Mouse (Mus musculus) forebrain, embryonic 14.5 days (tissue): ENCODE measurements around the gene Bcr. TPM values are rescaled to one million over a fixed set of nuclear protein-coding genes. Genes with fewer than 3 reads are reported as not detected.

Source experiments
- ATAC-seq: fragments of 200-750 bp; cut with Nextera tagmentation; 2 replicates; pipeline ENCODE4 v1.8.0; 2017; ENCODE audit warnings: mild to moderate bottlenecking, moderate library complexity
- DNase-seq: peaks from one replicate; pipeline ENCODE4 v3.0.0-alpha.2; 2015; ENCODE audit warnings: low spot score
- H3K27ac ChIP-seq: fragments of 300-500 bp; sonication (generic); 2 replicates; pipeline ENCODE4 v1.5.1; 2014; ENCODE audit warnings: low read depth, mild to moderate bottlenecking, control low read depth, low read length, moderate library complexity
- H3K27me3 ChIP-seq: fragments of 300-500 bp; sonication (generic); replicated peaks from 2 replicates; pipeline ENCODE4 v1.6.1; 2014; ENCODE audit warnings: low read length, control low read depth, mixed read lengths; ENCODE audit not compliant: control insufficient read depth, insufficient read depth
- H3K36me3 ChIP-seq: fragments of 300-500 bp; sonication (generic); 2 replicates; pipeline ENCODE4 v1.6.1; 2014; ENCODE audit warnings: low read length, control low read depth; ENCODE audit not compliant: control insufficient read depth, insufficient read depth
- H3K4me1 ChIP-seq: fragments of 300-500 bp; sonication (generic); 2 replicates; pipeline ENCODE4 v1.6.1; 2014; ENCODE audit warnings: antibody characterized with exemption, low read length, control low read depth; ENCODE audit not compliant: control insufficient read depth, insufficient read depth
- H3K4me2 ChIP-seq: fragments of 300-500 bp; sonication (generic); 2 replicates; pipeline ENCODE4 v1.6.1; 2014; ENCODE audit warnings: mild to moderate bottlenecking, control low read depth, low read length
- H3K4me3 ChIP-seq: fragments of 300-500 bp; sonication (generic); 2 replicates; pipeline ENCODE4 v1.5.1; 2014; ENCODE audit warnings: low read depth, low read length, control low read depth
- H3K9ac ChIP-seq: fragments of 300-500 bp; sonication (generic); 2 replicates; pipeline ENCODE4 v1.6.1; 2014; ENCODE audit warnings: mild to moderate bottlenecking, low read length, control low read depth, moderate library complexity
- H3K9me3 ChIP-seq: fragments of 300-500 bp; sonication (generic); replicated peaks from 2 replicates; pipeline ENCODE4 v1.6.1; 2016; ENCODE audit warnings: low read length, control low read depth, mixed read lengths; ENCODE audit not compliant: control insufficient read depth
- WGBS: fragments of 180-500 bp; shearing (Covaris S2); extraction: QIAGEN DNeasy Blood & Tissue Kit; methylation state at CpG from one replicate; pipeline ENCODE4 v1.1.7; 2014; 5-methylcytosine and 5-hydroxymethylcytosine counted together
- polyA plus RNA-seq: library from polyadenylated mRNA; unstranded; fragments of >200 nt; fragmentation: Nextera tagmentation; extraction: Ambion mirVana; gene quantifications from 2 replicates; pipeline ENCODE4 v1.2.1, GENCODE M21; 2014

The Bcr gene
- polyA plus RNA-seq, 1 experiment from 2014 or later: 12.6 TPM

DNA sequence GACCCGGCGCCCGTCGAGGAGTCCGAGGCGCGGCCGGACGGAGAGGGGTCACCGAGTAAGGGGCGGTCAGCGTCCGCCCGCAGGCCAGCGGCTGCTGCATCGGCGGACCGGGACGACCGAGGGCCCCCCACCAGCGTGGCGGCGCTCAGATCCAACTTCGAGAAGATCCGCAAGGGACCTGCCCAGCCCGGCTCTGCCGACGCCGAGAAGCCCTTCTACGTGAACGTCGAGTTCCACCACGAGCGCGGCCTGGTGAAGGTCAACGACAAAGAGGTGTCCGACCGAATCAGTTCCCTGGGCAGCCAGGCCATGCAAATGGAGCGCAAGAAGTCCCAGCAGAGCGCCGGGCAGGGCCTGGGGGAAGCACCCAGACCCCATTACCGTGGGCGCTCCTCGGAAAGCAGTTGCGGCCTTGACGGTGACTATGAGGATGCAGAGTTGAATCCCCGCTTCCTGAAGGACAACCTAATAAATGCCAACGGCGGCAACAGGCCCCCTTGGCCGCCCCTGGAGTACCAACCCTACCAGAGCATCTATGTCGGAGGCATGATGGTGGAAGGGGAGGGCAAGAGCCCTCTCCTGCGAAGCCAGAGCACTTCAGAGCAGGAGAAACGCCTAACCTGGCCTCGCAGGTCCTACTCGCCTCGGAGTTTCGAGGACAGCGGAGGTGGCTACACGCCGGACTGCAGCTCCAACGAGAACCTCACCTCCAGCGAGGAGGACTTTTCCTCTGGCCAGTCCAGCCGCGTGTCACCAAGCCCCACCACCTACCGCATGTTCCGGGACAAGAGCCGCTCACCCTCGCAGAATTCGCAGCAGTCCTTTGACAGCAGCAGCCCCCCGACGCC, 1.2 kb downstream of the Bcr start:
- no peaks in the 10 kb centered on the region for H3K27me3 ChIP-seq
- peak overlapping the region; percentile 87; the same call in 1 of the 2 replicates for H3K27ac ChIP-seq
- H3K4me3 ChIP-seq: peak overlapping the region; percentile 92
- H3K4me1 ChIP-seq: peaks cover 44% of the 10 kb centered on the region
- ATAC-seq (no peak), DNase-seq (peak; percentile 22)
- H3K9ac ChIP-seq: peak overlapping the region; percentile 86
- no peaks in the 10 kb centered on the region for H3K36me3 ChIP-seq
- no peaks in the 10 kb centered on the region for H3K9me3 ChIP-seq
- H3K4me2 ChIP-seq: peak overlapping the region; percentile 93
- WGBS: 1% methylated on average over 71 of the region's 71 CpGs

DNA sequence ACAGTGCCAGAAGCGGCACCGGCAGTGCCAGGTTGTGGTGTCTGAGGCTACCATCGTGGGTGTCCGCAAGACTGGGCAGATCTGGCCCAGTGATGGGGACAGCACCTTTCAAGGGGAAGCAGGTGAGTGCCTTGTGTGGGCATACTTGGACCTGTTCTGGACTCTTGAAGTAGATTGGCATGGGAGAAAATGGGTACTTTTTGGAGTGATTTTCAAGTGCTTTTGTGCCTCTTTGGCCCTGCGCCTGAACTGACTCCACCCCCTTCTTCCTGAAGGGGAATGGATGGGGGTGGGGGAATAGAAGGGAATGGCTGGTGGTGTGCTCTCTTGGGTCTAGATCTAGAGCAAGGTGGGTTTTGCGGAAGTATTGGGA, 1.8 kb downstream of the Bcr start:
- Histone ChIP-seq H3K27ac (no peak overlapping the region), H3K36me3 (no peaks in the 10 kb centered on the region), H3K4me2 (peak overlapping the region; percentile 93), H3K4me3 (peak overlapping the region; percentile 92), H3K4me1 (peaks cover 44% of the 10 kb centered on the region), H3K9me3 (no peaks in the 10 kb centered on the region), H3K9ac (peak overlapping the region; percentile 86), H3K27me3 (no peaks in the 10 kb centered on the region)
- DNase-seq (peak; percentile 59), ATAC-seq (no peak)
- 5% methylated on average over 6 of the region's 6 CpGs for WGBS

DNA sequence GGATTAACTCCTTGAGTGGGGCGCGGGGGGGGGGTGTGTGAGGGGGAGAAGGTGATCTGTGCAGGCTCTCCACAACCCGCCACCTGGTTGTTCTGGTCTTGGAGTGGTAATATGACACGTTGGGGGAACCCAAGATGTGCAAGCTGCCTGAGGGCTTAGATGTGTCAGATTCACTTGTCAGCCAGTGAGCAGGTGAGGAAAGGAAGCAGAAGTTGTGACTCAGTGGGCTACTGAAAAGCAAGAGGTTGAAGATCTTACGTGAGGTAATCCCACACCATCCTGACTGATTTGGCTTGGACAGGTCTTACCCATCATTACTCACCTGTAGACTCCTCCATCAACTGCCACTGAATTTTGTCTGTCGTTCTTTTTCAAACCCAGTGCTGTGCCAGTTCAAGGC, 2.2 kb downstream of the Bcr start:
- DNase-seq (no peak), ATAC-seq (no peak)
- peak overlapping the region; percentile 93 for H3K4me2 ChIP-seq
- H3K4me1 ChIP-seq: peaks cover 44% of the 10 kb centered on the region
- no peaks in the 10 kb centered on the region for H3K9me3 ChIP-seq
- no peaks in the 10 kb centered on the region for H3K36me3 ChIP-seq
- peak overlapping the region; percentile 92 for H3K4me3 ChIP-seq
- no peaks in the 10 kb centered on the region for H3K27me3 ChIP-seq
- H3K9ac ChIP-seq: peak overlapping the region; percentile 86
- H3K27ac ChIP-seq: no peak overlapping the region
- 56% methylated on average over 6 of the region's 6 CpGs for whole genome bisulfite sequencing

DNA sequence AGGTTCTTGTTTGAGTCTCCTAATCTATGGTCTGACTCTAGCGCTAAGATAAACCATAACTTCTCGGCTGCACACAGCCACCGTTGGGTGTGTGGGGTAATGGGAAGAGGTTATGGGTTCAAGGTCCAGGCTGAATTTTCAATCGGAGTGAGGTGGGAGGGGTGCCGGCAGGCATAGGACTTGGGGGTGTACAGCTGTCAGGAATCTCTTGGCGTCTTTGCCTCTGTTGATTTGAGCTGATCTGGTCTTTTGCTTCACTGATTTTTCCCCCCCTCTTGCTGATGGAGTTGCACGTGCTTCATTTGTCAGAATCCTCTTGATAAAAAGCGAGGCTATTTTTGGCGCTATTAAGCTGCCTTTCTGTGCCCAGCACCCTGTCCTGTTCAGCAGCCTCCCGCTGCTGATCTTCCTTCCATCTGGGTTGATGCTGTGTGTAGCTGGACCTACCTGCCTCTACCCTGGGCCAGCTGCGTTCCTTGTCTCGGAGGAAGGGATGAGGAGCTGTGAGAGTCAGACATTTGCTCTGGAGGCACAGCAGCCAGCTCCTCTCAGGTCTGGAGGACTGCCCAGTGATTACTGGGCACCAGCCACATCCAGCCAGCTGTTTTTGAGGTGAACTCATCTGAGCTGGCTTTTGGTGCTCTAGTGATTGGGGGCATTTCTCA, 3.0 kb downstream of the Bcr start:
- 50% methylated on average over 12 of the region's 12 CpGs for WGBS
- DNase-seq (peak; percentile 24), ATAC-seq (no peak)
- no peaks in the 10 kb centered on the region for H3K36me3 ChIP-seq
- peak overlapping the region; percentile 93 for H3K4me2 ChIP-seq
- H3K9ac ChIP-seq: peak overlapping the region; percentile 55
- peak overlapping the region; percentile 92 for H3K4me3 ChIP-seq
- H3K27me3 ChIP-seq: no peaks in the 10 kb centered on the region
- H3K9me3 ChIP-seq: no peaks in the 10 kb centered on the region
- peak overlapping the region; percentile 36; the same call in 1 of the 2 replicates for H3K27ac ChIP-seq
- peaks cover 44% of the 10 kb centered on the region for H3K4me1 ChIP-seq

DNA sequence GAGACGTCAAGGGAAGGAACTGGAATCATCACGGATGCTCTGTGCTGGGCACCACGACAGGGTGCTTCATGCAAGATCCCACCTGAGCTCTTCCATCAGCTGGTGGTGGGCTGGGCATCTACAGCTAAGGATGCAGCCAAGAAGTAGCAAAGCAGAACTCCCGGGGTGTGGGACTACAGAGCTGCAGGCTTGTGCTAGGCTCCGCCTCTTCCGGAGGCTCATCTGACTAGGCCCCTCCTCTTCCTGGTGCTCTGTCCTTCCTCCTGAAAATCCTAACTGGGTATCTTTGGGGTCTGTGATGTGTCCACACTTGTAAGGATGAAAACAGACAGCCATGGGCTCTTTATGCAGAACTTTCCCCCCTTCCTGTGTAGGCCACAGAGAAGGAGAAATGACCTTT, 5.3 kb downstream of the Bcr start:
- Histone ChIP-seq H3K9me3 (no peaks in the 10 kb centered on the region), H3K4me2 (no peak overlapping the region), H3K4me1 (peaks cover 39% of the 10 kb centered on the region), H3K36me3 (no peaks in the 10 kb centered on the region), H3K9ac (no peak overlapping the region), H3K27me3 (no peaks in the 10 kb centered on the region), H3K4me3 (no peak overlapping the region), H3K27ac (no peak overlapping the region)
- no peak for ATAC-seq
- DNase-seq: no peak
- 75% methylated on average over 6 of the region's 6 CpGs for WGBS

DNA sequence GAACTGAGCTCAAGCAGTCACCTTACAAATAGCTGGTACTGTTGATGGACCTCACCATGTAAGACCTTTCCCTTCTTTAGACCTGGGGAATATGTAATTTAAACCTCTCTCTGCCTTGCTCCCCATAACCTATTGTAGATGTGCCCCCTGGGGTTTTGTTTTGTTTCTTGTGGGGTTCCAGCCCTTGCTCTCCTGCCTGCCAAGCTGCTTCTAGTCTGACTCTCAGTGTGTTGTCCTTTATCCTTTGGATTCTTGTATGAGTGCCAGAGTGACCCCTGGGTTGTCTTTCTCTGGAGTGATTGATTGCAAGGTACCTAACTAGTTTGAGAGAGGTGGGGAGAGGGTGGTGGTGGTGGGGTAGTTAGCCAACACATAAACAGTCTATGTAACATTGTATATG, 7.1 kb downstream of the Bcr start:
- Histone ChIP-seq H3K4me3 (no peak overlapping the region), H3K36me3 (no peaks in the 10 kb centered on the region), H3K27ac (no peak overlapping the region), H3K9ac (no peak overlapping the region), H3K4me2 (no peak overlapping the region), H3K27me3 (no peaks in the 10 kb centered on the region), H3K9me3 (no peaks in the 10 kb centered on the region), H3K4me1 (peaks cover 34% of the 10 kb centered on the region)
- DNase-seq: no peak
- no peak for ATAC-seq

DNA sequence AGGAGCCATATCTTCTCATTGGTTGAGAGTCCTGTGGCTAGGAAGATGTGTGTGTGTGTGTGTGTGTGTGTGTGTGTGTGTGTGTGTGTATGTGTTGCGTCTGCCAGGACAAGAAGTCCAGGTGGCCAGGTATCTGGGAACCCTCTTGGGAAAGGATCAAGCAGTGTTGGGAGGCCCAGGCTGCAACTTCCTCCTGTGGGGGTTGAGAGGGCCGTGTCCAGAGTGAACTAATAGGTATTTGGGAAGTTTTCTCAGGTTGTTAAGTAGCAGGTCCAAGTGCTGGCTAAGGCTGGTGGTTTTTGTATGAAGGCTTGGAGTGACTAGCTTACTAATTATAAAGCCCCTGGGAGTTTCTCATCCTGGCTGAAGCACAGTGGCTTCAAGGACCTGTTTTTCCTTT, 7.7 kb downstream of the Bcr start:
- WGBS: 45% methylated on average over 2 of the region's 2 CpGs
- Histone ChIP-seq H3K4me3 (no peak overlapping the region), H3K36me3 (no peaks in the 10 kb centered on the region), H3K4me1 (peaks cover 28% of the 10 kb centered on the region), H3K27me3 (no peaks in the 10 kb centered on the region), H3K4me2 (no peak overlapping the region), H3K27ac (no peak overlapping the region), H3K9me3 (no peaks in the 10 kb centered on the region), H3K9ac (no peak overlapping the region)
- ATAC-seq: no peak
- no peak for DNase-seq

DNA sequence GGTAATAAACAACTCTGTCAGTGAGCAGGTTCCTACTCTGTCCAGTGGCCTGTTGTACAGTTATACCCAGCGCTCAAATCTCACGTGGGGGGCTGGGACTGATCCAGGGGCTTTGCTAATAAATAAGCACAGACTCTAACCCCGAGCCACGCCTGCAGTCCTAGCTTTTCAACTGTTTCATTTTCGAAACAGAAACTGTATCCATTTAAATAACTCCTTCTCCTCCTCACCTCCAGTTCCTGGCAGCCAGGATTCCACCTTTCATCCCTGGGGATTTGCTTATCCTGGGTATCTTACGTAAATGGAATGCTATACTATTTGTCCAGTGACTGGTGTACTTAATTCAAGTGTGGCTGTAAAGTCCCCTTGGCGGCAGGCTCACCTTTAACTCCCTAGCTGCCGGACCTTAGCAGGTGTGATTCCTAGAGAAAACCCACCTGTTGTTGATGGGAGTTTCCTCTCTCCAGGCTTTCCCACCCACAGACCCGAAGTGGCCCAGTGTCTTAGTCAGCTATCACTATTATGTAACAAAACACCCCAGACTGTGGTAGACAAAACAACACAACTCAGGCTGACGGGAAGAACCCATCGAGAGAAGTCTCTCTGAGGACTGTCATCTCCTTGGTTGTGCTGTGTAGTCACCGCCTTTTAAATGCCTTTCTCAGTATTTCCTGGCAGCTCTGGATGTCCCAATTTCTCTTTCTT, 8.4 kb downstream of the Bcr start:
- no peaks in the 10 kb centered on the region for H3K36me3 ChIP-seq
- no peak overlapping the region for H3K9ac ChIP-seq
- no peaks in the 10 kb centered on the region for H3K27me3 ChIP-seq
- ATAC-seq (no peak), DNase-seq (no peak)
- no peaks in the 10 kb centered on the region for H3K9me3 ChIP-seq
- peaks cover 21% of the 10 kb centered on the region for H3K4me1 ChIP-seq
- H3K27ac ChIP-seq: no peak overlapping the region
- H3K4me2 ChIP-seq: no peak overlapping the region
- WGBS: 66% methylated on average over 12 of the region's 12 CpGs
- H3K4me3 ChIP-seq: no peak overlapping the region
